Mouse (Mus musculus) forebrain, embryonic 13.5 days (tissue): ENCODE results near the gene Gm21861. TPM values are rescaled to one million over a fixed set of nuclear protein-coding genes. Genes with fewer than 3 reads are reported as not detected.
"Not testable (repeated sequence)": the region's sequence is repeated elsewhere in the genome, so short reads cannot be mapped to it uniquely, and the experiment has no call there.

ENCODE experiments used
- ATAC-seq: fragments of 200-750 bp; cut with Nextera tagmentation; 2 replicates; pipeline ENCODE4 v1.8.0; 2017
- H3K27ac ChIP-seq: fragments of 300-500 bp; sonication (generic); 2 replicates; pipeline ENCODE4 v1.5.1; 2015; ENCODE audit warnings: inconsistent platforms, mild to moderate bottlenecking, moderate library complexity
- H3K27me3 ChIP-seq: fragments of 300-500 bp; sonication (generic); 2 replicates; pipeline ENCODE4 v1.6.1; 2015; ENCODE audit warnings: mild to moderate bottlenecking, inconsistent platforms
- H3K36me3 ChIP-seq: fragments of 300-500 bp; sonication (generic); 2 replicates; pipeline ENCODE4 v1.6.1; 2015; ENCODE audit warnings: mild to moderate bottlenecking, inconsistent platforms; ENCODE audit not compliant: poor library complexity, severe bottlenecking
- H3K4me1 ChIP-seq: fragments of 300-500 bp; sonication (generic); 2 replicates; pipeline ENCODE4 v1.6.1; 2015; ENCODE audit warnings: inconsistent platforms
- H3K4me2 ChIP-seq: fragments of 300-500 bp; sonication (generic); 2 replicates; pipeline ENCODE4 v1.6.1; 2015; ENCODE audit warnings: inconsistent platforms, mild to moderate bottlenecking, moderate library complexity
- H3K4me3 ChIP-seq: fragments of 300-500 bp; sonication (generic); 2 replicates; pipeline ENCODE4 v1.5.1; 2015; ENCODE audit warnings: mild to moderate bottlenecking, inconsistent platforms
- H3K9ac ChIP-seq: fragments of 300-500 bp; sonication (generic); 2 replicates; pipeline ENCODE4 v1.6.1; 2015; ENCODE audit warnings: mild to moderate bottlenecking, inconsistent platforms
- H3K9me3 ChIP-seq: fragments of 300-500 bp; sonication (generic); replicated peaks from 2 replicates; pipeline ENCODE4 v1.6.1; 2016; ENCODE audit warnings: inconsistent platforms
- WGBS: fragments of 180-500 bp; shearing (Covaris S2); methylation state at CpG from one replicate; pipeline ENCODE4 v1.1.7; 2015; 5-methylcytosine and 5-hydroxymethylcytosine counted together
- polyA plus RNA-seq: library from polyadenylated mRNA; unstranded; fragments of >200 nt; fragmentation: Nextera tagmentation; extraction: Ambion mirVana; gene quantifications from 2 replicates; pipeline ENCODE4 v1.2.1, GENCODE M21; 2015

Gene Gm21861
- polyA plus RNA-seq, result not detected in 2 replicates

- H3K4me2 ChIP-seq, ATAC-seq, H3K4me1 ChIP-seq, H3K9ac ChIP-seq, H3K36me3 ChIP-seq, H3K27ac ChIP-seq, H3K4me3 ChIP-seq, H3K27me3 ChIP-seq, H3K9me3 ChIP-seq: not testable (repeated sequence)
- WGBS, result no CpG with 5 or more reads among the region's 7 CpGs
Observed at GRCm38 (mm10) chrY:58814497-58814896, at the start of gene Gm21861. TSS of gene Gm21861 (minus strand) at chrY:58814597.
